ENCODE assay signal across 9 mouse cellular contexts in the genomic region with DNA sequence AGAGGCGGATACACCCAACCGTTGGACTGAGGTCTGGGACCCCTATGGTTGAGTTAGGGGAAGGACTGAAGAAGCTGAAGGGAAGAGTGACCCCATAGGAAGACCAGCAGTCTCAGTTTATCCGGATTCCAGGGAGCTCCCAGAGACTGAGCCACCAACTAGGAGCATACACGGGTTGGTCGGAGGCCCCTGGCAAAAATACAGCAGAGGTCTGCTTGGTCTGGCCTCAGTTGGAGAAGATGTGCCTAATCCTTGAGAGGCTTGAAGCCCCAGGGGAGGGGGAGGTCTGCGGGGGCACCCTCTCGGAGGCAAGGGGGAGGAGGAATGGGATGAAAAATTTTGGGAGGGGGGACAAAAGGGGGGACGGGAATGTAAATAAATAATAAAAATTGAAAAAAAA. TPM values are rescaled to one million over a fixed set of nuclear protein-coding genes. Genes with fewer than 3 reads are reported as not detected.
DNase-seq lines count a peak whose midpoint lies in the region; ATAC-seq lines count a peak whose summit lies in the region.
"Had no signal": no experiment of that assay in that cellular context is flagged by ENCODE, and none has a peak within 500 bp of the region (broad histone marks: within the 10 kb centered on the region; RNA-seq: fewer than 3 reads in every experiment).

No protein-coding gene starts in this region.

- peak overlapping the region; percentile 65; the same call in 1 of the 2 replicates for H3K4me2 ChIP-seq in hindbrain, embryonic 13.5 days
- H3K4me2 ChIP-seq in hindbrain, embryonic 11.5 days (replicated peaks; ENCODE audit: low read depth, low read length): no peak overlapping the region
- peak overlapping the region; percentile 59; the same call in 1 of the 2 replicates for H3K4me2 ChIP-seq in midbrain, embryonic 12.5 days (replicated peaks)
- H3K4me2 ChIP-seq in midbrain, embryonic 11.5 days: no peak overlapping the region
- H3K4me2 ChIP-seq in liver, embryonic 16.5 days (ENCODE audit: low read depth, low read length): 0 out of 2 replicates have a peak overlapping the region, but pooled peaks have one; percentile 76

- ATAC-seq in hindbrain, embryonic 13.5 days (ENCODE audit: low FRiP score): no peak
- no peak for ATAC-seq in hindbrain, embryonic 11.5 days (ENCODE audit: low FRiP score)
- no peak for ATAC-seq in midbrain, embryonic 12.5 days (ENCODE audit: low FRiP score, low read depth)
- ATAC-seq in midbrain, embryonic 11.5 days (ENCODE audit: low FRiP score): no peak
- ATAC-seq in liver, embryonic 16.5 days (ENCODE audit: low read depth): no peak

- H3K4me3 ChIP-seq in hindbrain, embryonic 13.5 days: no peak overlapping the region
- no peak overlapping the region for H3K4me3 ChIP-seq in hindbrain, embryonic 11.5 days (ENCODE audit: low read depth, low read length)
- no peak overlapping the region for H3K4me3 ChIP-seq in midbrain, embryonic 12.5 days
- H3K4me3 ChIP-seq in midbrain, embryonic 11.5 days (ENCODE audit: low read depth, low read length): no peak overlapping the region
- H3K4me3 ChIP-seq in liver, embryonic 16.5 days (ENCODE audit: low read depth, low read length): no peak overlapping the region

- no peaks in the 10 kb centered on the region for H3K36me3 ChIP-seq in hindbrain, embryonic 13.5 days
- no peaks in the 10 kb centered on the region for H3K36me3 ChIP-seq in hindbrain, embryonic 11.5 days (ENCODE audit: control insufficient read depth, insufficient read depth, low read length)
- no peaks in the 10 kb centered on the region for H3K36me3 ChIP-seq in midbrain, embryonic 12.5 days
- no peaks in the 10 kb centered on the region for H3K36me3 ChIP-seq in midbrain, embryonic 11.5 days (ENCODE audit: control insufficient read depth, insufficient read depth, low read length)
- H3K36me3 ChIP-seq in liver, embryonic 16.5 days (ENCODE audit: control insufficient read depth, insufficient read depth): no peaks in the 10 kb centered on the region

- WGBS in hindbrain, embryonic 13.5 days: 47% methylated on average over 8 of the region's 8 CpGs
- 45% methylated on average over 8 of the region's 8 CpGs for WGBS in hindbrain, embryonic 11.5 days
- WGBS in midbrain, embryonic 12.5 days: 44% methylated on average over 8 of the region's 8 CpGs
- WGBS in midbrain, embryonic 11.5 days: 45% methylated on average over 8 of the region's 8 CpGs
- whole genome bisulfite sequencing in liver, embryonic 16.5 days (ENCODE audit: insufficient replicate concordance): 39% methylated on average over 8 of the region's 8 CpGs

- peak; percentile 32 to 34 for DNase-seq in cerebellum, postnatal 10 days
- DNase-seq in cerebellum, adult 8-10 months: no peak
- no peak for DNase-seq in hindbrain, embryonic 11.5 days (ENCODE audit: low spot score)
- no peak for DNase-seq in midbrain, embryonic 11.5 days (ENCODE audit: low spot score, missing footprints)
- DNase-seq in right cerebral cortex, adult 2 months (ENCODE audit: low spot score in 2 of 2): no peak

- H3K27me3 ChIP-seq in hindbrain, embryonic 13.5 days: peaks cover 7% of the 10 kb centered on the region; the same call in 1 of the 2 replicates
- no peaks in the 10 kb centered on the region for H3K27me3 ChIP-seq in hindbrain, embryonic 11.5 days (ENCODE audit: control insufficient read depth, insufficient read depth, low read length)
- H3K27me3 ChIP-seq in midbrain, embryonic 12.5 days: no peaks in the 10 kb centered on the region; the same call in 1 of the 2 replicates
- H3K27me3 ChIP-seq in midbrain, embryonic 11.5 days (ENCODE audit: control insufficient read depth, insufficient read depth, low read length): no peaks in the 10 kb centered on the region
- no peaks in the 10 kb centered on the region for H3K27me3 ChIP-seq in liver, embryonic 16.5 days (ENCODE audit: control insufficient read depth, insufficient read depth, low read depth, low read length)
- H3K27me3 ChIP-seq: Patski had no signal

- H3K27ac ChIP-seq in hindbrain, embryonic 13.5 days: no peak overlapping the region
- no peak overlapping the region for H3K27ac ChIP-seq in hindbrain, embryonic 11.5 days (ENCODE audit: low read depth, low read length)
- H3K27ac ChIP-seq in midbrain, embryonic 12.5 days (replicated peaks): no peak overlapping the region
- no peak overlapping the region for H3K27ac ChIP-seq in midbrain, embryonic 11.5 days (ENCODE audit: low read depth, low read length)
- no peak overlapping the region for H3K27ac ChIP-seq in liver, embryonic 16.5 days (ENCODE audit: low read length)

- H3K4me1 ChIP-seq in hindbrain, embryonic 13.5 days (replicated peaks): peaks cover 13% of the 10 kb centered on the region
- no peaks in the 10 kb centered on the region for H3K4me1 ChIP-seq in hindbrain, embryonic 11.5 days (replicated peaks; ENCODE audit: control insufficient read depth, insufficient read depth, low read length)
- H3K4me1 ChIP-seq in midbrain, embryonic 12.5 days: peaks cover 13% of the 10 kb centered on the region
- H3K4me1 ChIP-seq in midbrain, embryonic 11.5 days (ENCODE audit: control insufficient read depth, insufficient read depth, low read length): peaks cover 2% of the 10 kb centered on the region; the same call in 1 of the 2 replicates
- H3K4me1 ChIP-seq in liver, embryonic 16.5 days (ENCODE audit: control insufficient read depth, low read depth, low read length): peaks cover 5% of the 10 kb centered on the region

- H3K9ac ChIP-seq in hindbrain, embryonic 13.5 days: no peak overlapping the region
- H3K9ac ChIP-seq in hindbrain, embryonic 11.5 days (ENCODE audit: low read depth, low read length): no peak overlapping the region
- no peak overlapping the region for H3K9ac ChIP-seq in midbrain, embryonic 12.5 days (replicated peaks)
- H3K9ac ChIP-seq in midbrain, embryonic 11.5 days (ENCODE audit: low read length): no peak overlapping the region
- no peak overlapping the region for H3K9ac ChIP-seq in liver, embryonic 16.5 days (ENCODE audit: low read depth, low read length)

- H3K9me3 ChIP-seq in hindbrain, embryonic 13.5 days: no peaks in the 10 kb centered on the region
- no peaks in the 10 kb centered on the region for H3K9me3 ChIP-seq in hindbrain, embryonic 11.5 days (ENCODE audit: control insufficient read depth, low read length)
- no peaks in the 10 kb centered on the region for H3K9me3 ChIP-seq in midbrain, embryonic 12.5 days
- no peaks in the 10 kb centered on the region for H3K9me3 ChIP-seq in midbrain, embryonic 11.5 days (ENCODE audit: control insufficient read depth, low read length)
- no peaks in the 10 kb centered on the region for H3K9me3 ChIP-seq in liver, embryonic 16.5 days (replicated peaks; ENCODE audit: control insufficient read depth, low read length)

RNA-seq across cellular contexts. Expression of a gene that starts 0.6 kb away (rescaled TPM):
- polyA plus RNA-seq in hindbrain, embryonic 13.5 days (2015; fragmentation: Nextera tagmentation; extraction: Ambion mirVana): 10.4 and 12.1 TPM in 2 replicates
- polyA plus RNA-seq in hindbrain, embryonic 11.5 days (2014; fragmentation: Nextera tagmentation; extraction: Ambion mirVana): 14.8 and 18.5 TPM in 2 replicates
- polyA plus RNA-seq in midbrain, embryonic 12.5 days (2016; fragmentation: Nextera tagmentation; extraction: Ambion mirVana): 10.1 and 12.1 TPM in 2 replicates
- 11.7 and 14.2 TPM in 2 replicates for polyA plus RNA-seq in midbrain, embryonic 11.5 days (2014; fragmentation: Nextera tagmentation; extraction: Ambion mirVana)
- 5.5 and 6.0 TPM in 2 replicates for polyA plus RNA-seq in liver, embryonic 16.5 days (2015; fragmentation: Nextera tagmentation; extraction: Ambion mirVana)

RNA-seq across cellular contexts. Expression of a gene that starts 28.7 kb away (rescaled TPM):
- polyA plus RNA-seq in hindbrain, embryonic 13.5 days (2015; fragmentation: Nextera tagmentation; extraction: Ambion mirVana): not detected in 2 replicates
- not detected in 2 replicates for polyA plus RNA-seq in hindbrain, embryonic 11.5 days (2014; fragmentation: Nextera tagmentation; extraction: Ambion mirVana)
- not detected in 2 replicates for polyA plus RNA-seq in midbrain, embryonic 12.5 days (2016; fragmentation: Nextera tagmentation; extraction: Ambion mirVana)
- polyA plus RNA-seq in midbrain, embryonic 11.5 days (2014; fragmentation: Nextera tagmentation; extraction: Ambion mirVana): not detected in 2 replicates
- 18.6 and 27.7 TPM in 2 replicates for polyA plus RNA-seq in liver, embryonic 16.5 days (2015; fragmentation: Nextera tagmentation; extraction: Ambion mirVana)

RNA-seq across cellular contexts. Expression of a gene that starts 29.5 kb away (rescaled TPM):
- 7.7 and 9.7 TPM in 2 replicates for polyA plus RNA-seq in hindbrain, embryonic 13.5 days (2015; fragmentation: Nextera tagmentation; extraction: Ambion mirVana)
- polyA plus RNA-seq in hindbrain, embryonic 11.5 days (2014; fragmentation: Nextera tagmentation; extraction: Ambion mirVana): 31.8 and 33.0 TPM in 2 replicates
- polyA plus RNA-seq in midbrain, embryonic 12.5 days (2016; fragmentation: Nextera tagmentation; extraction: Ambion mirVana): 15.7 and 18.3 TPM in 2 replicates
- polyA plus RNA-seq in midbrain, embryonic 11.5 days (2014; fragmentation: Nextera tagmentation; extraction: Ambion mirVana): 23.0 and 25.5 TPM in 2 replicates
- polyA plus RNA-seq in liver, embryonic 16.5 days (2015; fragmentation: Nextera tagmentation; extraction: Ambion mirVana): 4.9 and 5.4 TPM in 2 replicates

Comparison
In these comparisons a context has a peak if more than half of its experiments do, and no peak if none do; other contexts are left out.
1. DNase-seq: peak in cerebellum, postnatal 10 days (2 of 2); none in cerebellum, adult 8-10 months (single experiment), hindbrain, embryonic 11.5 days (single experiment), midbrain, embryonic 11.5 days (single experiment) and right cerebral cortex, adult 2 months (0 of 2).
2. H3K4me2 ChIP-seq: peak in hindbrain, embryonic 13.5 days (single experiment), midbrain, embryonic 12.5 days (single experiment) and liver, embryonic 16.5 days (single experiment); none in hindbrain, embryonic 11.5 days (single experiment) and midbrain, embryonic 11.5 days (single experiment).
3. RNA of a gene that starts 28.7 kb away (polyA plus RNA-seq): 18.6 to 27.7 TPM in liver, embryonic 16.5 days; not detected in hindbrain, embryonic 13.5 days, not detected in hindbrain, embryonic 11.5 days, not detected in midbrain, embryonic 12.5 days and not detected in midbrain, embryonic 11.5 days; every median in the first group is over 10 times any median in the second.